Mouse (Mus musculus) stomach, postnatal 0 days (tissue): ENCODE results near the gene Ndufaf8.

Experiments
- CTCF ChIP-seq: IDR thresholded peaks from 2 replicates; pipeline ENCODE4 v1.5.1; 2016; ENCODE audit warnings: antibody characterized with exemption, low read depth, mild to moderate bottlenecking, moderate library complexity
- EP300 ChIP-seq: optimal IDR thresholded peaks from 2 replicates; pipeline ENCODE3; 2016; ENCODE audit warnings: antibody characterized with exemption

DNA sequence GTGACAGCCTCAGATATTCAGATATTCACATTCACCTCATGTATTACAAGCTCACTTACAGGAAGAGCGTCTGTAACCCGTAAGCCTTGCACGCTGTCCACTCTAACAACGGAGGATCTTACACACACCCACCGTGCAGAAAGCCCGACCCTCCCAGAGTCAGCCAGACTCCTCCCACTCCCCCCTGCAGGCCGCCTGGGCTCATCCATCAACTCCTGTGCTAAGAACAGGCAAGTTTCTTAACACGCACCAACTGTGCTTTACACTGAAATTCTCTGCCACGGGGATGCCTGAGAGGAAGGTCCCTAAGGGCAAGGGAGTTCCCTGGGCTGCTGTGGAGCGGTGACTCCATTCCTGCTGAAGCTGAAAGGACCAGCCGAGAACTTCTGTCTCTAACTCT, 29.5 kb upstream of the Ndufaf8 start:
- TF ChIP-seq CTCF, result no peak
- TF ChIP-seq EP300, result no peak
